8 mouse cellular contexts compared by ENCODE assay signal in the genomic region with DNA sequence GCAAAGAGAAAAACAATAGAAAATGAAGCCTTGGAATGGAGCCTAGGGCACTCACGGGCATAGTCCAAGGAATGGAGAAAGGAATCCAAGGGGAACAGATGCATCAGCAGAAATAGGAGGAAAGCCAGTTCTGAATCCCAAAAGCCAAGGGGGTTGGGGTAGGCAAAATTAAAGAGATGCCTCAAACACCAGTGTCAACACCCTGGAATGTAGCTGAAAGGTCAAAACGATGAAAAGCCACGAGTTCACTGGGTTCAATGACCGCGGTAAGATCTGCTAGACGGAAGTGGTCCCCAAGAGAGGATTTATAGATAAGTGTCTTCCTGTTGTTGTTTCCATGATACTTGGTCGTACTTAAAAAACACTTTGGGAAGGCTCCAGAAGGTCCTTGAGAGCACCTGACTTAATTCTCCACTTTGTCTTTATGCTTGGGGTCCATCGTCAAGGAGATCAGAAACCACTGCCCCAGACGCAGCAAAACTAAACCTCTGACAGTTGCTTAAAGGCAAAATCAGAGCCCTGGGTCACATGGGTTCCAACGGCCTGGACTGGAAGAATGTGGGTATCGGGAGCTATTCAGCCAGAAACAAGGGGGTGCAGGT. TPM values are rescaled to one million over a fixed set of nuclear protein-coding genes. Genes with fewer than 3 reads are reported as not detected.
DNase-seq lines count a peak whose midpoint lies in the region; ATAC-seq lines count a peak whose summit lies in the region.

No protein-coding gene starts in this region.

- WGBS in kidney, embryonic 14.5 days, result under 1% methylated on average over 11 of the region's 11 CpGs

- no peaks in the 10 kb centered on the region for H3K27me3 ChIP-seq in kidney, embryonic 14.5 days (ENCODE audit: control insufficient read depth, insufficient read depth, low read length)

- no peaks in the 10 kb centered on the region for H3K9me3 ChIP-seq in kidney, embryonic 14.5 days (ENCODE audit: control insufficient read depth, low read length)

- H3K9ac ChIP-seq in kidney, embryonic 14.5 days (ENCODE audit: low read depth, low read length), result peak overlapping the region; percentile 89

- peaks cover 6% of the 10 kb centered on the region; the same call in 1 of the 2 replicates for H3K36me3 ChIP-seq in kidney, embryonic 14.5 days (ENCODE audit: control insufficient read depth, insufficient read depth, low read length)

- peak; percentile 6 to 12 for DNase-seq in left cerebral cortex, postnatal 25 days (ENCODE audit: low spot score in 2 of 2)
- DNase-seq in left cerebral cortex, postnatal 14 days (ENCODE audit: low spot score in 2 of 2), result no peak
- DNase-seq in cerebellum, adult 8-10 months, result peak; percentile 32
- peak; percentile 40 for DNase-seq in heart, adult 8-10 months (ENCODE audit: low spot score)
- DNase-seq in lung, postnatal 36 days, result peak; percentile 40
- DNase-seq in yolk sac, embryonic 10.5 days (ENCODE audit: low spot score), result peak; percentile 72
- no peak for DNase-seq in gastrocnemius, postnatal 10 days

- H3K4me3 ChIP-seq in kidney, embryonic 14.5 days (ENCODE audit: low read length), result peak overlapping the region; percentile 70

- peak overlapping the region; percentile 90 for H3K27ac ChIP-seq in kidney, embryonic 14.5 days (ENCODE audit: low read depth, low read length)

- ATAC-seq in kidney, embryonic 14.5 days (ENCODE audit: low FRiP score, low TSS enrichment), result no peak

- intact Hi-C loops in left cerebral cortex, postnatal 25 days (cut with DNase I), result loop anchor here (1.0 kb wide), 1 partner anchor 33 kb away; the partner anchor contains the start of gene Cnih1
- intact Hi-C loops in left cerebral cortex, postnatal 14 days (cut with DNase I), result no loop called here

- peaks cover 7% of the 10 kb centered on the region for H3K4me1 ChIP-seq in kidney, embryonic 14.5 days (ENCODE audit: control insufficient read depth, insufficient read depth, low read length)

- peak overlapping the region; percentile 48 for H3K4me2 ChIP-seq in kidney, embryonic 14.5 days (replicated peaks; ENCODE audit: low read depth, low read length)

RNA-seq across cellular contexts. Expression of gene Gmfb, which starts 0.7 kb away (rescaled TPM):
- total RNA-seq in left cerebral cortex, postnatal 25 days (2021), result 100 to 1,000 TPM; 156 to 158 TPM
- total RNA-seq in left cerebral cortex, postnatal 14 days (2021), result 100 to 1,000 TPM; 159 to 160 TPM
- 10 to 100 TPM; 28.7 to 36.4 (median 33.3) TPM for total RNA-seq in heart, adult 8-10 months (2022)
- 53.8 and 89.9 TPM in 2 replicates for polyA plus RNA-seq in kidney, embryonic 14.5 days (2014; fragmentation: Nextera tagmentation; extraction: Ambion mirVana)
- total RNA-seq in gastrocnemius, postnatal 10 days (2021), result 10 to 100 TPM; 34.2 to 37.8 TPM

RNA-seq across cellular contexts. Expression of gene Cgrrf1, which starts 10.6 kb away (rescaled TPM):
- 10 to 100 TPM; 33.0 to 35.7 TPM for total RNA-seq in left cerebral cortex, postnatal 25 days (2021)
- 10 to 100 TPM; 22.4 to 24.2 TPM for total RNA-seq in left cerebral cortex, postnatal 14 days (2021)
- 10 to 100 TPM; 33.5 to 40.4 (median 36.9) TPM for total RNA-seq in heart, adult 8-10 months (2022)
- 30.6 and 38.6 TPM in 2 replicates for polyA plus RNA-seq in kidney, embryonic 14.5 days (2014; fragmentation: Nextera tagmentation; extraction: Ambion mirVana)
- 10 to 100 TPM; 37.3 to 38.6 TPM for total RNA-seq in gastrocnemius, postnatal 10 days (2021)

RNA-seq across cellular contexts. Expression of gene Cnih1, which starts 33.2 kb away (rescaled TPM):
- 10 to 100 TPM; 84.1 to 85.4 TPM for total RNA-seq in left cerebral cortex, postnatal 25 days (2021)
- total RNA-seq in left cerebral cortex, postnatal 14 days (2021), result 10 to 100 TPM; 81.3 to 84.4 TPM
- 10 to 100 TPM; 45.4 to 56.3 (median 48.6) TPM for total RNA-seq in heart, adult 8-10 months (2022)
- polyA plus RNA-seq in kidney, embryonic 14.5 days (2014; fragmentation: Nextera tagmentation; extraction: Ambion mirVana), result 206 and 209 TPM in 2 replicates
- total RNA-seq in gastrocnemius, postnatal 10 days (2021), result 10 to 100 TPM; 59.6 to 65.7 TPM

Comparison
In these comparisons a context has a peak if more than half of its experiments do, and no peak if none do; other contexts are left out.
1. DNase-seq: peak in left cerebral cortex, postnatal 25 days (2 of 2), cerebellum, adult 8-10 months (single experiment), heart, adult 8-10 months (single experiment), lung, postnatal 36 days (single experiment) and yolk sac, embryonic 10.5 days (single experiment); none in left cerebral cortex, postnatal 14 days (0 of 2) and gastrocnemius, postnatal 10 days (single experiment).
2. RNA of gene Gmfb, which starts 0.7 kb away (total RNA-seq): 159 to 160 TPM in left cerebral cortex, postnatal 14 days and 156 to 158 TPM in left cerebral cortex, postnatal 25 days; 34.2 to 37.8 TPM in gastrocnemius, postnatal 10 days and 28.7 to 36.4 TPM in heart, adult 8-10 months; every median in the first group is over 4 times any median in the second.